Mouse (Mus musculus): ENCODE data around the gene BC003965. TPM values are rescaled to one million over a fixed set of nuclear protein-coding genes. Genes with fewer than 3 reads are reported as not detected.

BC003965 gene
- polyA plus RNA-seq, 1 experiment, result 54.8 TPM

GRCm38 (mm10) chr17:25202401-25202800 is 18.0 kb downstream of the BC003965 start:
- no peak for TF ChIP-seq GATA1 (IDR thresholded peaks at IDR 0.05; ENCODE audit: low read length)

GRCm38 (mm10) chr17:25210006-25210405 is 25.7 kb downstream of the BC003965 start:
- no peak for TF ChIP-seq GATA1 (IDR thresholded peaks at IDR 0.05; ENCODE audit: low read length)

- TF ChIP-seq GATA1 (IDR thresholded peaks at IDR 0.05; ENCODE audit: low read length), result no peak
Measured at GRCm38 (mm10) chr17:25210680-25211466, 26.5 kb downstream of the BC003965 start.

- no peak for TF ChIP-seq GATA1 (IDR thresholded peaks at IDR 0.05; ENCODE audit: low read length)
Measured at GRCm38 (mm10) chr17:25211705-25212104, 27.4 kb downstream of the BC003965 start.

- no peak for TF ChIP-seq GATA1 (IDR thresholded peaks at IDR 0.05; ENCODE audit: low read length)
Measured at GRCm38 (mm10) chr17:25215431-25215830, 31.1 kb downstream of the BC003965 start.

- TF ChIP-seq GATA1 (IDR thresholded peaks at IDR 0.05; ENCODE audit: low read length), result no peak
Measured at GRCm38 (mm10) chr17:25218967-25219366, 34.6 kb downstream of the BC003965 start.

- no peak for TF ChIP-seq GATA1 (IDR thresholded peaks at IDR 0.05; ENCODE audit: low read length)
Measured at GRCm38 (mm10) chr17:25219492-25220295, 35.3 kb downstream of the BC003965 start.

- no peak for TF ChIP-seq GATA1 (IDR thresholded peaks at IDR 0.05; ENCODE audit: low read length)
Measured at GRCm38 (mm10) chr17:25220746-25221145, 36.4 kb downstream of the BC003965 start.

GRCm38 (mm10) chr17:25221821-25222503 is 37.6 kb downstream of the BC003965 start:
- TF ChIP-seq GATA1 (IDR thresholded peaks at IDR 0.05; ENCODE audit: low read length), result no peak

GRCm38 (mm10) chr17:25222951-25223601 is 38.7 kb downstream of the BC003965 start:
- TF ChIP-seq GATA1 (IDR thresholded peaks at IDR 0.05; ENCODE audit: low read length), result no peak

GRCm38 (mm10) chr17:25224586-25225222 is 40.4 kb downstream of the BC003965 start:
- TF ChIP-seq GATA1 (IDR thresholded peaks at IDR 0.05; ENCODE audit: low read length), result no peak

- TF ChIP-seq GATA1 (IDR thresholded peaks at IDR 0.05; ENCODE audit: low read length), result no peak
Measured at GRCm38 (mm10) chr17:25225659-25226058, 41.3 kb downstream of the BC003965 start.

GRCm38 (mm10) chr17:25227991-25228390 is 43.6 kb downstream of the BC003965 start:
- no peak for TF ChIP-seq GATA1 (IDR thresholded peaks at IDR 0.05; ENCODE audit: low read length)

GRCm38 (mm10) chr17:25230700-25231099 is 46.3 kb downstream of the BC003965 start:
- TF ChIP-seq GATA1 (IDR thresholded peaks at IDR 0.05; ENCODE audit: low read length), result no peak

GRCm38 (mm10) chr17:25235635-25236034 is 51.3 kb downstream of the BC003965 start:
- no peak for TF ChIP-seq GATA1 (IDR thresholded peaks at IDR 0.05; ENCODE audit: low read length)

Other genes starting within 250 kb of the BC003965 start
- gene Mapk8ip3, start 247.6 kb upstream of the BC003965 start, polyA plus RNA-seq (2012), result 24.7 and 30.8 TPM in 2 replicates
- gene Jpt2, start 223.9 kb upstream of the BC003965 start, polyA plus RNA-seq (2012), result 25.6 and 35.6 TPM in 2 replicates
- 14.0 and 14.3 TPM in 2 replicates for gene Cramp1l, start 168.8 kb upstream of the BC003965 start, polyA plus RNA-seq (2012)
- 10.6 and 15.1 TPM in 2 replicates for gene Ift140, start 168.5 kb upstream of the BC003965 start, polyA plus RNA-seq (2012)
- gene Tmem204, start 101.0 kb upstream of the BC003965 start, polyA plus RNA-seq (2012), result not detected in 2 replicates
- gene Telo2, start 68.6 kb upstream of the BC003965 start, polyA plus RNA-seq (2012), result 37.9 and 40.8 TPM in 2 replicates
- gene Ptx4, start 63.8 kb upstream of the BC003965 start, polyA plus RNA-seq (2012), result not detected in 2 replicates
- 15.9 and 18.5 TPM in 2 replicates for gene Clcn7, start 51.2 kb upstream of the BC003965 start, polyA plus RNA-seq (2012)
- not detected in 2 replicates for gene Ccdc154, start 22.1 kb upstream of the BC003965 start, polyA plus RNA-seq (2012)
- gene Gm38655, start 9.1 kb upstream of the BC003965 start, polyA plus RNA-seq (2012), result 0.06 TPM in 1 of 2 replicates, not detected in the other
- 60.5 and 67.9 TPM in 2 replicates for gene Unkl, start 3.8 kb downstream of the BC003965 start, polyA plus RNA-seq (2012)
- gene Gnptg, start 55.6 kb downstream of the BC003965 start, polyA plus RNA-seq (2012), result 6.4 and 14.9 TPM in 2 replicates
- gene Tsr3, start 55.6 kb downstream of the BC003965 start, polyA plus RNA-seq (2012), result 25.1 and 27.6 TPM in 2 replicates
- 0.09 TPM in 1 of 2 replicates, not detected in the other for gene Baiap3, start 71.8 kb downstream of the BC003965 start, polyA plus RNA-seq (2012)
- gene Ube2i, start 90.1 kb downstream of the BC003965 start, polyA plus RNA-seq (2012), result 421 and 607 TPM in 2 replicates
- not detected in 2 replicates for gene Prss34, start 113.8 kb downstream of the BC003965 start, polyA plus RNA-seq (2012)
- gene Prss28, start 124.1 kb downstream of the BC003965 start, polyA plus RNA-seq (2012), result not detected in 2 replicates
- gene Prss29, start 134.1 kb downstream of the BC003965 start, polyA plus RNA-seq (2012), result not detected in 2 replicates
- not detected in 2 replicates for gene Tpsab1, start 161.0 kb downstream of the BC003965 start, polyA plus RNA-seq (2012)
- not detected in 2 replicates for gene Tpsb2, start 181.8 kb downstream of the BC003965 start, polyA plus RNA-seq (2012)
- not detected in 2 replicates for gene Tpsg1, start 184.7 kb downstream of the BC003965 start, polyA plus RNA-seq (2012)
- gene Cacna1h, start 249.2 kb downstream of the BC003965 start, polyA plus RNA-seq (2012), result not detected in 2 replicates